Mouse (Mus musculus): ENCODE measurements around the gene Depdc5. TPM values are rescaled to one million over a fixed set of nuclear protein-coding genes. Genes with fewer than 3 reads are reported as not detected.
"Not testable (repeated sequence)": the region's sequence is repeated elsewhere in the genome, so short reads cannot be mapped to it uniquely, and the experiment has no call there.

Gene Depdc5
- polyA plus RNA-seq, 1 experiment from 2014 or later: 32.8 TPM

DNA sequence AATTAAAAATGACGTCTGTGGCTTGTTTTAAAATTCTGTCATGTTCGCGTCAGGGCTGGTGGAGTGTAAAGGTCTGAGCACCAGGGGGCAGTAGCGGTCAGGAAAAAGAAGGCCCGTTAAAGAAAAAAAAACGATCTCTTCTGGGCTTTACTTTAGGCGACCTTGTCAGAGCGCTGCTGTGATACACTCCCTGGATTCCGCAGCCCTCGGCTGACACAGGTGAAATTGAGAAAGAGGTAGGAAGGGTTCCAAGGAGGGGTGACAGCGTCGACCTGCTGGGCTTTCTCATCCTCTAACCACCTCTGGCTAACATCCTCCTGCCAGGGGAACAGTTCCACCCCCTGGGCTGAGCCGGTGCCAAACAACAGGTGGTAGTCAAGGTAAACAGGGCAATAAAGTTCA is 176.0 kb downstream of the Depdc5 start:
- Histone ChIP-seq H3K9ac (peak overlapping the region; percentile 46; the same call in 1 of the 2 replicates), H3K36me3 (ENCODE audit: poor library complexity, severe bottlenecking) (no peaks in the 10 kb centered on the region), H3K27ac (no peak overlapping the region), H3K4me2 (peak overlapping the region; percentile 51), H3K27me3 (no peaks in the 10 kb centered on the region), H3K4me1 (peaks cover 3% of the 10 kb centered on the region), H3K4me3 (no peak overlapping the region), H3K9me3 (replicated peaks) (no peaks in the 10 kb centered on the region)
- 4% methylated on average over 13 of the region's 13 CpGs for WGBS
- ATAC-seq: no peak

- H3K9me3 ChIP-seq (replicated peaks); H3K27me3 ChIP-seq; ATAC-seq; H3K9ac ChIP-seq; H3K27ac ChIP-seq; H3K4me1 ChIP-seq; H3K36me3 ChIP-seq (ENCODE audit: poor library complexity, severe bottlenecking); H3K4me2 ChIP-seq; H3K4me3 ChIP-seq: not testable (repeated sequence)
- WGBS: 90% methylated on average over 1 of the region's 1 CpGs
Observed at GRCm38 (mm10) chr5:33040735-33041134, 177.2 kb downstream of the Depdc5 start.

DNA sequence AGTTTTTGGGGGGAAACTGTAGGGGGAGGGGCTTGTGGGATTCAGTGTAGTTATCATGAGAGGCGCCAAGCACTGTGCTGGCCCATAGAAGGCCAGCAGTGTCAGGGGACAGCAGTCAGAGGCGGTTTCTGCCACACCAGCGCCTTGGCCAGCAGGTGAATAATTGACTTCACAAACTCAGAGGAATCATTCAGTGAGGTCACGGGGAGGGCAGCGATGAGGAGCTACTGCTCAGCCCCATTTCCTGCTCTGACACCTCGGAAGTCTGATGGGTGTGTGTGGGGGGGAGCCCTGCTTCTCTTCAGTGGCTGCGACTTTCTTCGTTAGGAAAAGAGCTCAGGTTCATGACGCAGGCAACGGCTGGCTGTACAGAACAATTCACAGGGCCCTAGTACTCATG is 179.9 kb downstream of the Depdc5 start:
- Histone ChIP-seq H3K9ac (no peak overlapping the region), H3K4me1 (peaks cover 3% of the 10 kb centered on the region), H3K9me3 (replicated peaks) (no peaks in the 10 kb centered on the region), H3K36me3 (ENCODE audit: poor library complexity, severe bottlenecking) (no peaks in the 10 kb centered on the region), H3K4me3 (no peak overlapping the region), H3K27ac (no peak overlapping the region), H3K4me2 (no peak overlapping the region), H3K27me3 (no peaks in the 10 kb centered on the region)
- ATAC-seq: no peak
- WGBS: 78% methylated on average over 10 of the region's 10 CpGs

Other genes with a start within 250 kb of the Depdc5 start
- gene Pisd, start 78.1 kb upstream of the Depdc5 start, polyA plus RNA-seq (2015; fragmentation: Nextera tagmentation; extraction: Ambion mirVana): 76.6 and 85.5 TPM in 2 replicates
- not detected in 2 replicates for gene Gm20671, start 36.6 kb upstream of the Depdc5 start, polyA plus RNA-seq (2015; fragmentation: Nextera tagmentation; extraction: Ambion mirVana)
- gene Prr14l, start 9.4 kb upstream of the Depdc5 start, polyA plus RNA-seq (2015; fragmentation: Nextera tagmentation; extraction: Ambion mirVana): 17.6 and 18.3 TPM in 2 replicates
- 470 and 500 TPM in 2 replicates for gene Ywhah, start 155.1 kb downstream of the Depdc5 start, polyA plus RNA-seq (2015; fragmentation: Nextera tagmentation; extraction: Ambion mirVana)
- 0.04 TPM in 1 of 2 replicates, not detected in the other for gene Slc5a1, start 240.5 kb downstream of the Depdc5 start, polyA plus RNA-seq (2015; fragmentation: Nextera tagmentation; extraction: Ambion mirVana)

Data from forebrain, embryonic 13.5 days (tissue).